Mouse (Mus musculus) forelimb bud, embryonic 11.5 days (tissue): ENCODE data around the gene Ywhah.
A peak's percentile ranks its signal among the peaks of the same experiment; 100 is the strongest.

Experiments used
- DNase-seq: peaks from one replicate; pipeline ENCODE4 v3.0.0-alpha.2; 2012; ENCODE audit warnings: low read depth, low spot score

The Ywhah gene

GRCm38 (mm10) chr5:33018561-33019425, at the start of gene Ywhah:
TSS of gene Ywhah (plus strand) at chr5:33018816.
- DNase-seq: peak; percentile 98

DNA sequence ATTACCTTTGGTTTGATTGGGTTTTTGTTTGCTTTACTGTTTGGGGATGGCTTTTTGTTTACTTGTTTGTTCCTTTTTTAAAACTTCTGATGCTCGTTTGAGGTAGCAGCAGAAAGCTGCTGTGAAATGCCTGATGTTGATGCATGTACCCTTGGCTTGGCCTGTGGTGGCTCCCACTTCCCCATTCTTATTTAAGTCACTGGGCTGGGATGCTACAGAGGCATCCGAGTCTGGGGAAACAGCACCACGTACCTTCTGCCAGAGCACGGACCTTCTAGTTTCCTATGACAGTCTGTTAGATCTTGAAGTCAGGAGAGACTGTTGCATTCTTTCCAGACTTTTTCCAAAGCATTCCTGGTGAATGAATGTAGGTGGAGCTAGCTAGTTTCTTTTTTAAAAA, 42.1 kb upstream of the Ywhah start:
- DNase-seq: no peak

- DNase-seq: no peak
These were observed 41.4 kb upstream of the Ywhah start for GRCm38 (mm10) chr5:32977179-32977578.

GRCm38 (mm10) chr5:32985379-32985778, 33.2 kb upstream of the Ywhah start:
- DNase-seq: no peak

GRCm38 (mm10) chr5:32987873-32988272, 30.7 kb upstream of the Ywhah start:
- DNase-seq: no peak

DNA sequence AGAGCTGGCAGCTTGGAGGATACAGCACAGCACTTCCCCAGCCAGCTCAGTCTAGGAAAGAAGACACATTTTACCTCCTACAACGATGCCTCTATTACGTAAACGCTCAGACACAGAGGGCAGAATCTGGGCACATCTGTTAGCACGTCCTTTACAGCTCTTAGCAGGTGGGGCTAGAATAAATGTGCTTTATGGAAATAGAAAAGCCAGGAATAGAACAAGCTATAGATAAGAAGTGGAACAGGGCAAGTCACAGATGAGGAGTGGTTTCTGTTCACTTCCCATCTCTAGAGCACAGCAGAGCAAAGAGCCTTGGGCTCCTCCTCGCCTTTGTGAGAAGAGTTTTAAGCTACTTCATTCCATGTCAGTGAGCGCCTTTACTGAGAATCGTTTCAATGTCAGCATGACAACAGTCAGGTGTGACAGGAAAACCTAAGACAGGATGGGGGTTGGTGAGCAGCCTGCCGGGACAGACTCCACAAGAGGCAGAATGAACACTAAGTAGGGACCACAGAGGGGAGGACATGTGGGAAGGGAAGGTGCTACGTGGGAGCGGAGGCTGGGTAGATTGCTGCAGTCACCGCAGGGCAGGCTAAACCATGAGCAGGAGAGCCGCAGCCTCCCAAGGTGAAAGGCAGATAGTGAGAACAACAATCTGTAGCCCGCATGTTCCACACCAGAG, 28.5 kb upstream of the Ywhah start:
- DNase-seq: no peak

DNA sequence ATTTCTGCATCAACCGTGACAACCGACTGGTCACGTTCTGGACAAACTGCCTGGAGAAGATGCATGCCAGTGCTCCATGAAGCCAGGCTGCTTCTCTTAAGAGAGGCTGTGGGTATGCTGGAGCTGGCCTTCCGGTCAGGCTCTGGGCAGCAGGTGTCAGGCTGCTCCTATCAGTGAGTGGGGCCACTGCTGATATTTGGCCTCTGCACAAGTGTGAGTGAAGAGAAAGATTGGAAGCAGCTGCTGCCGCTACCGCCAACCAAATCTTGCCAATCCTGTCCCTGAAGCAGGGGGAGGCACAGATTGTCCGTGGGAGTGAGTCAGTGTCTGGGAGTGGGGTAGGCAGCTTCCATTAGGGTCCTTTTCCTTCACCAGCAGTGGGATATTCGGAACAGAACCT, 27.5 kb upstream of the Ywhah start:
- DNase-seq: no peak

DNA sequence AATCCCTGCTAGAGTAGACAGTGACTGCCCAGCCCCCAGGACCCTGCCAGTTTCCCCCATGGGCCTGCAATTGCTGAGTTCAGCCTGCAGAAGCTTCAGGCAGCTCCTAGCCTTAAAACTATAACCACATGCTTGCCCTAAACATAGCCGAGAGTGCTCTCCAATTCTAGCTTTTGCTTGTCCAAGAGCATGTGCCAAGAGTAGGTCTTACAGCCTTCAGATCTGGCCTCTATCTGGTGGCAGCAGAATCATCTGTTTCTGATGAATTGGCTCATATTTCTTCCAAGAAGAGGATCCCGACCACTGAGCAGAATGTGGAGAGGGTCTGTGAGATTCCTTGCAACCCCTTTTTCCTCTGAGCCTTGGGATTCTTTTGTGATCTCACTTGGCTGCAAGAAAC, 24.1 kb upstream of the Ywhah start:
- no peak for DNase-seq

- DNase-seq: no peak
These were observed 22.9 kb upstream of the Ywhah start for GRCm38 (mm10) chr5:32995756-32996155.

DNA sequence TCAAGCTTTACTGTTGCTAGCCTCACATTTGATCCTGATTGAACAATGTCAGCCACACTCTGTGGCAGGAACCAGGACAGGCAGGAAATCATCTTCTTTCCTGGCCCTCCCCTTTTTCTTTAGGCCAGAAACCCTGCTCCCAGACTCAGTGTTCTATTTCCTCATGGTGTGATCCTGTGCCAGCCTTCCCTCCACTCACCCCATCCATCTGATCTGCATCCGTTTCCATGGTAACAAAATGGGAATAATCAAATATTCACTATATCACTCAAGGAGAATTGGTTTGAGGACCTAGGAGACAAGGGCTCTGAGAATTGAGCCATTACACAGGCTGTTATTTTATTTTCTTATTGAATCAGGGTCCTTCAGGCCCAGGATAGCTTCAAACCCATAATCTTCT, 22.1 kb upstream of the Ywhah start:
- DNase-seq: no peak

GRCm38 (mm10) chr5:32997686-32998085, 20.9 kb upstream of the Ywhah start:
- no peak for DNase-seq

DNA sequence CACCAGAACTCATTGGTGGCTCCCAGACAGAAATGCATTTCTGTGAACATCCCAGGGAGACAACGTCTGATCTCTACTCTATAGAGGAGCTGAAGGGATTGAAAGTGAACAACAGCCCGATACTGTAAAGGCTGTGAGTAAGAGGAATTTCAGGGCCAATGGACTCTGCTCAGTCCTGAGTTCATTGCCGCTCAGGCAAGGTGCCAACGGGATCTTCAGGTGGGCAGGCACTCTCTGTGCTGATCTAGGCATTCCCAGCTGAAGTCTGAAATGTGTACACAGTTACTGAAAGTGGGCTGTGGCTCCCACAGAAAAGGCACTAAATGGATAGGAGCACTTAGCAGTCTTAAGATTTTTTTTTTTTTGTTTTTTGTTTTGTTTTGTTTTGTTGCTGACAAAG, 19.8 kb upstream of the Ywhah start:
- DNase-seq: no peak

- no peak for DNase-seq
These were observed 17.5 kb upstream of the Ywhah start for GRCm38 (mm10) chr5:33001111-33001510.

DNA sequence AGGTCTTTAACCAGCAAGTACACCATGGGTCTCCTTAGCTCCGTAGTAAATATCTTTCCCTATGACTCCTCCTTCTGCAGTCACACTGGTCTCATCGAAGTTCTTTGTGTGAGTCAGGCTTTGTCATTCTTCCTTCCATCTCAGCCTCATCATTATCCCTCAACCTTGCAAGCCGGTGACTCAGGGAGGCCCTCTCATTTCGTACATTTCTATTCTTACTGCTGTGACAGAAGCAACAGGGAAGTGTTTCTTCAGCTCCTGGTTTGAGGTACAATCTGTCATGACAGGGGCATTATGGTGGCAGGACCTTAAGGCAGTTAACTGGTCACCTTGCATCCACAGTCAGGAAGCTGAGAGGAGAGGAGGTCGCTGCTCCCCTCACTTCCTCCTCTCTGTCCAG, 15.8 kb upstream of the Ywhah start:
- no peak for DNase-seq

DNA sequence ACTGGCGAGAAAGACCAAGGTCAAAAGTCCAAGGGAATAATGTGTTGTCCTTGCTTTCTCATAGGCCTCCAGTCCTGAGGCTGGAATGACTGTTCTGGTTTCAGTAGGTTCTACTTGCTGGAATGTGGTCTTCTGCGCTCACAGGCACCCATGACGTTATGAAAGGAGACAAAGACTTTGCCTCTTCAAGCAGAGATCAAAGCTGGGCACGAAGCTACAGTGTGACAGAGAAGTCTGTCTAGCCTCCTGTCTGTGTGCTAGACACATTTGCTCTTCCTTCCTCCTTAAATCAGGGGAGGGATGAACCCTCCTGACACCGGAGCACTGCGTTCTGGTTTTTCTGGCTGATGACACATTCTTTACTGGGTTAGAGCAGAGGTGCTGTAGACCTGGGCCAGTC, 15.1 kb upstream of the Ywhah start:
- DNase-seq: no peak

DNA sequence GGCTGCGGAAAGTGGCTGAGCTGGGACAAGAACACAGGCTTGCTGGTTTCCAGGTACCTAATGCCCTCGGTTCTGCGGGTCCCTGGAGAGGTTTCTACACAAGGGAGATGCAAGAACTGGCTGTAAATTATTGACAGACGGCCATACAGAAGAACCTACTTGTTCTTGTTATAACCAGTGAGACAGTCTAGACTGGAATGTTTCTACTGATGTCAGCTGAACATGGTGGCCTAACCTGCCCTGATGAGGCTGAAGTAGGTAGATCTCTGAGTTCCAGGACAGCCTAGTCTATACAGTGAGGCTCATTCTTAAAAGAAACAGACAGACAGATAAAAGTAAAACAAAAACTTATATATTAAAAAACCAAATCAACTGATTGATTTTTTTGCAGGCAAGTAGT, 14.5 kb upstream of the Ywhah start:
- DNase-seq: no peak

DNA sequence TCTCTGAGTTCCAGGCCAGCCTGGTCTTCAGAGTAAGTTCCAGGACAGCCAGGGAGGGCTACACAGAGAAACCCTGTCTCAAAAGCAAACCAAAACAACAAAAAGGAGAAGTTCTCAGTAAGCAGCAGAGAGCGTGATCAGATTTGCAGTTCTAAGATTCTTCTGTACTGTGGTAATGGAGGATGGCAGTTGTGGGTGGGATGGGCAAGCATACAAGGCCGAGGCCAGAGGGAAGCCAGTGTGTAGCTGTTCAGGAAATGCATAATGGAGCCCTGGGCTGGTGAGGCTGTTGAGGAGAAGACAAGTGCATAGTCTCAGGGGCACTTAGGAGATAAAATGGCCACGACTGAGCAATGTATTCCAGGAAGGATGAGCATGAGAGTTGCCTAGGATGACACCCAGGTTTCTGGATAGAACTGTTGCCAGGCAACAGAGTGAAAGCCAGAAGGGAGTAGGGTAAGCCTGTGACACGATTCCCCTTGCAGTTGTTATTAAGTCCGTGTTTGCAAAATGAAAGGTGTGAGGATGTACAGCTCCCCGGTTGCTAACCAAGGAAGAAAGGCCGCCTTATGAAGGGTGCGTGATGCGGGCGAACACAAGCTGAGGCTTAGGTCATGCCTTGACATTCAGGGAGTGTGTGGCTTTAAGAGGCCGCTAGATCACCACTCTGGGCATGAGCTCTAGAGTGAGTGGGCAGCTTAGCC, 13.0 kb upstream of the Ywhah start:
- no peak for DNase-seq

GRCm38 (mm10) chr5:33006670-33007069, 11.9 kb upstream of the Ywhah start:
- peak; percentile 46 for DNase-seq

- no peak for DNase-seq
These were observed 11.2 kb upstream of the Ywhah start for GRCm38 (mm10) chr5:33007371-33007770.

DNA sequence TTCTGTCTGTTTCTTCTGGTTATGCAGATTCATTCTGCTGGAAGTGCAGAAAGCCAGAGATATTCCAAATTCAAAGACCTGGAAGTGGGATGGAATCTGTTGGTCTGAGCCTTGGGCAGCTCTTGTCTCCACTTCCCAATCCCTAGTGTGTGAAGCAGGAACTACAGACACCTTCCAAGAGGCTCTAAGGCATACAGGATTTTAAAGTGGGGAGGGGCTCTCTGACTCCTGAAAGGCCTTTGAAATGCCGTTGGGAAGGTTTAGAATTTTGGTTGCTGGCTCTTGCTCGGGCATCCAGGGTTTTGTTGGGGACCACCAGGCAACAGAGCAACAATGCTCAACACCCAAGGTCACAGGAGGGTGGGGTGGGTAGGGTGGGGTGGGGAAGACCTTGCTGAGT, 9.3 kb upstream of the Ywhah start:
- DNase-seq: no peak

DNA sequence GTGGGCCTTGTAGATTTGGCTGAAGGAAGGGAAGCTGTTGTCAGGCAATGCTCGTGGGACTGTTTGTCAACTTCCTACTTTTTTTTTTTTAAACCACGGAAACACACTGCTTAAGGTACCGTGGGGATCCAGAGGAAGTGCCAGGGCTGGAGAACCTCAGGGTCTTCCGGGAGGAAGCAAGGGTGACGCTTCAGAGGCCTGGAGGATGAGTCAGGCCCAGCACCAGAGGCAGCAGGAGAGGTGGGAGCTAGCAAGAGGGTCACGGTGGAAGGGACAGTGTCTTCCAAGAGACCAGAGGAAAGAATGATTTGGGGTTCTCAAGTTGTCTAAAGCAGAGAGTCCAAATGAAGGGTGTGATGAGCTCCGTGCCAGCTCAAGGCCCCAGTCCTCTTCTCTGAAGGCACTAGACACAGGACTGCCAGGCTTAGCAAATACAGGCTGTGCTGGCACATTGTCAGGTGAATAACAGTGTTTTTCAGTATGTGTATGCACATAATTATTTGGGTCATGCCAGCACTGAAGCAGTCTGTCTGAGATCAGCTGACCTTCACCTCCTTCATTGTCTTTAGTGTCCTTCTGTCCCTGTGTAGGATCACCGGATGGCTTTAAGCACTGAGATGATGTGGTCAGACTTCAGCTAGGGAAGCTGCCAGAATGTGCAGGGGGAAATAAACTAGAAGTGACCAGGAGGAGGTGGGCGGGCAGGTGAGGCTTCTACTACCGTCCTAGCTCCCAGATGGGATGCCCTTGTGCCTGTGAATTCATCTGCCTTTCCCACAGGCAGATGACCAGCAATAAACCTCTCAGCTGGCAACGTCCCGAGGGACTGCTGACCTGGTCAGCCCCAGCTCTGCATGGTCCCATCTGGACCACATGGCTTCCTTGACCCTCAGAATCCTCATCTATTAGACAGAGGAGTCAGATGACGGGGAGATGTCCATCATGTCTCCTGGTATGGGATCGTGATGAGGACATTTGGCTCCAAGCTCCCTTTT, 8.5 kb upstream of the Ywhah start:
- DNase-seq: no peak
